Mouse (Mus musculus) forebrain, embryonic 11.5 days (tissue): ENCODE measurements around the gene Slc4a4. TPM values are rescaled to one million over a fixed set of nuclear protein-coding genes. Genes with fewer than 3 reads are reported as not detected.

Experiments
- ATAC-seq: fragments of 200-750 bp; cut with Nextera tagmentation; replicated peaks from 2 replicates; pipeline ENCODE4 v1.8.0; 2017; ENCODE audit warnings: moderate TSS enrichment; ENCODE audit not compliant: low FRiP score
- DNase-seq: peaks from one replicate; pipeline ENCODE4 v3.0.0-alpha.2; 2017; ENCODE audit warnings: low spot score
- H3K27ac ChIP-seq: fragments of 300-500 bp; sonication (generic); 2 replicates; pipeline ENCODE4 v1.5.1; 2014; ENCODE audit warnings: low read depth, low read length
- H3K27me3 ChIP-seq: fragments of 300-500 bp; sonication (generic); 2 replicates; pipeline ENCODE4 v1.6.1; 2014; ENCODE audit warnings: mild to moderate bottlenecking, low read length, mixed read lengths; ENCODE audit not compliant: control insufficient read depth, insufficient read depth
- H3K36me3 ChIP-seq: fragments of 300-500 bp; sonication (generic); 2 replicates; pipeline ENCODE4 v1.6.1; 2014; ENCODE audit warnings: mild to moderate bottlenecking, low read length, moderate library complexity, mixed read lengths; ENCODE audit not compliant: control insufficient read depth, insufficient read depth
- H3K4me1 ChIP-seq: fragments of 300-500 bp; sonication (generic); replicated peaks from 2 replicates; pipeline ENCODE4 v1.6.1; 2014; ENCODE audit warnings: low read length, mixed read lengths; ENCODE audit not compliant: control insufficient read depth, insufficient read depth
- H3K4me2 ChIP-seq: fragments of 300-500 bp; sonication (generic); 2 replicates; pipeline ENCODE4 v1.6.1; 2014; ENCODE audit warnings: low read depth, mild to moderate bottlenecking, low read length, moderate library complexity, mixed read lengths; ENCODE audit not compliant: severe bottlenecking
- H3K4me3 ChIP-seq: fragments of 300-500 bp; sonication (generic); 2 replicates; pipeline ENCODE4 v1.5.1; 2014; ENCODE audit warnings: low read depth, low read length
- H3K9ac ChIP-seq: fragments of 300-500 bp; sonication (generic); 2 replicates; pipeline ENCODE4 v1.6.1; 2014; ENCODE audit warnings: low read length
- H3K9me3 ChIP-seq: fragments of 300-500 bp; sonication (generic); 2 replicates; pipeline ENCODE4 v1.6.1; 2016; ENCODE audit warnings: low read length, mixed read lengths; ENCODE audit not compliant: control insufficient read depth
- WGBS: fragments of 180-500 bp; shearing (Covaris S2); extraction: QIAGEN DNeasy Blood & Tissue Kit; methylation state at CpG from one replicate; pipeline ENCODE4 v1.1.7; 2014; 5-methylcytosine and 5-hydroxymethylcytosine counted together
- polyA plus RNA-seq: library from polyadenylated mRNA; unstranded; fragments of >200 nt; fragmentation: Nextera tagmentation; extraction: Ambion mirVana; gene quantifications from 2 replicates; pipeline ENCODE4 v1.2.1, GENCODE M21; 2014

Gene Slc4a4
- polyA plus RNA-seq, 1 experiment from 2014 or later, result 3.1 TPM

- ATAC-seq, result no peak
- H3K9ac ChIP-seq, result no peak overlapping the region
- no peak for DNase-seq
- WGBS, result 85% methylated on average over 3 of the region's 3 CpGs
- no peaks in the 10 kb centered on the region; the same call in 1 of the 2 replicates for H3K27me3 ChIP-seq
- no peaks in the 10 kb centered on the region for H3K36me3 ChIP-seq
- 0 out of 2 replicates have a peak, but pooled peaks cover 3% of the 10 kb centered on the region for H3K4me1 ChIP-seq
- H3K4me2 ChIP-seq, result no peak overlapping the region
- H3K9me3 ChIP-seq, result no peaks in the 10 kb centered on the region
- H3K4me3 ChIP-seq, result no peak overlapping the region
- H3K27ac ChIP-seq, result no peak overlapping the region
Measured at GRCm38 (mm10) chr5:88885503-88885902, 1.1 kb upstream of the Slc4a4 start.

DNA sequence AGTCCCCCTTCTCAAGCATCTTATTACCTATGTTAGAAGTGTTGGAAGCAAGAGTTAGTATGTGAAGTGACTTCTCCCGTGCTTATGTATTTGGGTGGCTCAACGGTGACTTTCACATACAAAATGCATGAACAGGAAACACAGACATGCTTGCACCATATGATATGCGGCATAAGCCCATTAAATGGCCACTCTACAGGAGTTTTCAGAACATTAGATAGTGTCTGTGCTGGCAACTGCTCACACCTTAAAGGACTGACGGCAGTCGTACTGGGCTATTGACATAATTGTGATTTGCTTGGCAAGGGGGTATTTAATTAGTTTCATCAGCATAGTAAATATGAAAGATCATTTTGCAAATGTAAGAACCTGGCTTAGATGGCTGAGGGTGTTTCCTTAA is 674 bp upstream of the Slc4a4 start:
- H3K36me3 ChIP-seq, result no peaks in the 10 kb centered on the region
- H3K9ac ChIP-seq, result no peak overlapping the region
- DNase-seq (no peak), ATAC-seq (no peak)
- peak overlapping the region; percentile 80 for H3K4me2 ChIP-seq
- H3K27me3 ChIP-seq, result no peaks in the 10 kb centered on the region; the same call in 1 of the 2 replicates
- H3K27ac ChIP-seq, result no peak overlapping the region
- no peaks in the 10 kb centered on the region for H3K9me3 ChIP-seq
- peak overlapping the region; percentile 82; the same call in 1 of the 2 replicates for H3K4me3 ChIP-seq
- WGBS, result 57% methylated on average over 5 of the region's 5 CpGs
- H3K4me1 ChIP-seq, result 0 out of 2 replicates have a peak, but pooled peaks cover 3% of the 10 kb centered on the region

DNA sequence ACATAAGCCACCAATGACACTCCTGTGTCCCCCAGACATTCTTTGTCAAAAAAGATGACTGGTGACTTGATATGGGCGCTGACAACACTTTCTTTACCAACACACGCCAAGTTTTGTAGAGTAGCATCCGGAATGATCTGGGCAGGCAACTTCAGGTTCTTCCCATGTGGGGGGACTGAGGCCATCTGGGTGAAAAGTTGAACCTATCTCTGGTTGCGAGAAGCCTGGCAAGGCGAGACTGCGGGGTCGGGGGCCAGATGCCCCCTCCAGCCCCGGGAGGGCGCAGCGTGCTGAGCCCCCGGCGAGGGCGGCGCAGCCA is 310 bp upstream of the Slc4a4 start:
- Histone ChIP-seq H3K27ac (no peak overlapping the region), H3K9me3 (no peaks in the 10 kb centered on the region), H3K4me2 (peak overlapping the region; percentile 80), H3K36me3 (no peaks in the 10 kb centered on the region), H3K4me1 (0 out of 2 replicates have a peak, but pooled peaks cover 3% of the 10 kb centered on the region), H3K4me3 (peak overlapping the region; percentile 82), H3K27me3 (no peaks in the 10 kb centered on the region; the same call in 1 of the 2 replicates), H3K9ac (peak overlapping the region; percentile 77)
- WGBS, result under 1% methylated on average over 14 of the region's 14 CpGs
- DNase-seq (no peak), ATAC-seq (no peak)

DNA sequence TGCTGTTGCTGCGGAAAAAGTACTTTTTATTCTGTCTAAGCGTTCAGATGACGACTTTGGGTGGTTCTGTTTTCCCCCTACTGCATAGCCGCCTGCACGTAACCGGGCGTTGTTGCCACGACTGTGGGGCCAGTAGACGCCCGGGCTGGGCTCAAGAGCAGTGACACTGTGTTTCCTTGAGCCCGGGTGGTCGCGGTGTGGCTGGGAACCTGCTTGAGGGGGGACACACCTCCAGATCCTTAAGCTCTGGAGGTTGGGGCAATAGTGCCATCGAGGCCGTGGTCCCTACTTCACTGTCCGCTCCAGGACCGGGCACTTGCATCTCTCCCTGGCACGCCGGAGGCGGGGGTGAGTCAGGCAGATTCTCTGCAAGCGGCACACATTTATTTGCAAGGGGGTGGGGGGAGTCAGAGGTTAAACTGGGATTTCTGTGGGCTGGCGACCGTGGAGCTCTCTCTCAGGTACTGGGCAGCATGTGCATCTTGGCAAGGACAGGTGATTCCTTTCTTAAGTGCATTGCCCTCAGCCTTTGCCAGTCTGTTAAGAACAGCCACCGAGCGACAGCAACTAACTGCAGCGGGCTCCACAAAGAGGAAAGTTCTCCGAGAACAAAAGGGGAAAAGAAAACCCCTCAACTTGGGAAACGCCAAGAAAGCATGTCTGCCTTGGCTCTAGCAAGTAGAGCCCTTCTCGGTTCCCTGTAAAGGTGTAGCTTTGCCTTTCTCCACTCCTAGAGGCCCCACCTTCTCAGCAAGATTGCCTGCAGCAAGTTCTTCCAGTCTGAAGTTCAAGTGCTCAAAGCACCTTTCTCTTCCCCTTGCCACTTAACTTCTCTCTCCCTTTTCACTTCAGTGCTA is 1.2 kb downstream of the Slc4a4 start:
- peak overlapping the region; percentile 77 for H3K9ac ChIP-seq
- peak overlapping the region; percentile 82 for H3K4me3 ChIP-seq
- peak overlapping the region; percentile 80 for H3K4me2 ChIP-seq
- ATAC-seq, result peak; percentile 42
- no peaks in the 10 kb centered on the region for H3K36me3 ChIP-seq
- no peaks in the 10 kb centered on the region for H3K9me3 ChIP-seq
- no peak overlapping the region for H3K27ac ChIP-seq
- no peaks in the 10 kb centered on the region; the same call in 1 of the 2 replicates for H3K27me3 ChIP-seq
- peak; percentile 73 for DNase-seq
- H3K4me1 ChIP-seq, result 0 out of 2 replicates have a peak, but pooled peaks cover 3% of the 10 kb centered on the region
- 3% methylated on average over 29 of the region's 29 CpGs for WGBS

GRCm38 (mm10) chr5:88888413-88888700 is 1.7 kb downstream of the Slc4a4 start:
- ATAC-seq (no peak), DNase-seq (no peak)
- WGBS, result 36% methylated on average over 8 of the region's 8 CpGs
- Histone ChIP-seq H3K4me2 (peak overlapping the region; percentile 80), H3K4me1 (0 out of 2 replicates have a peak, but pooled peaks cover 3% of the 10 kb centered on the region), H3K36me3 (no peaks in the 10 kb centered on the region), H3K9ac (no peak overlapping the region), H3K27ac (no peak overlapping the region), H3K27me3 (no peaks in the 10 kb centered on the region; the same call in 1 of the 2 replicates), H3K9me3 (no peaks in the 10 kb centered on the region), H3K4me3 (no peak overlapping the region; the same call in 1 of the 2 replicates)

DNA sequence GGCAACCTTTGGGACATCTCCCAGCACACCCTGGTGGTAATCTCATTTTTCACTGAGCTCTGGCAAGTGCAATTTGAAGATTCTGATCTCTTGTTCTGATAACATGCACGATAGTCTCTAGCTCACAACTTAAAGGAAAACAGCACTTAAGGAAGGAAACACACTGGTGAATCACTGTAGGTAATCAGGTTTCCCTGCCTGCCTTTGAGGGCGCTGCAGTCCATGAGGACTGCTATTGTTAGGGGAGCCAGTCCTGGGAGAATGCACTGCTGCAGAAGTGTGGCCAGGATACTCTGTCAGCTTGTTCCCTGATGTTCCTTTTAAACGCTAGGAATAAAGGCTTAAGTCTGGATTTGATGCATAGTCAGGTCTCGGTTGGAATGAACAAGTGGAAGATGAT is 2.7 kb downstream of the Slc4a4 start:
- no peak overlapping the region for H3K4me2 ChIP-seq
- no peak overlapping the region for H3K27ac ChIP-seq
- H3K36me3 ChIP-seq, result no peaks in the 10 kb centered on the region
- 26% methylated on average over 4 of the region's 4 CpGs for WGBS
- H3K9ac ChIP-seq, result no peak overlapping the region
- 0 out of 2 replicates have a peak, but pooled peaks cover 3% of the 10 kb centered on the region for H3K4me1 ChIP-seq
- no peak for DNase-seq
- H3K27me3 ChIP-seq, result no peaks in the 10 kb centered on the region; the same call in 1 of the 2 replicates
- no peak for ATAC-seq
- H3K9me3 ChIP-seq, result no peaks in the 10 kb centered on the region
- no peak overlapping the region for H3K4me3 ChIP-seq

GRCm38 (mm10) chr5:88890146-88890545 is 3.5 kb downstream of the Slc4a4 start:
- no peak overlapping the region for H3K4me3 ChIP-seq
- no peaks in the 10 kb centered on the region for H3K36me3 ChIP-seq
- H3K27me3 ChIP-seq, result no peaks in the 10 kb centered on the region; the same call in 1 of the 2 replicates
- H3K9me3 ChIP-seq, result no peaks in the 10 kb centered on the region
- H3K4me1 ChIP-seq, result 0 out of 2 replicates have a peak, but pooled peaks cover 3% of the 10 kb centered on the region
- DNase-seq, result no peak
- no peak overlapping the region for H3K4me2 ChIP-seq
- H3K9ac ChIP-seq, result no peak overlapping the region
- WGBS, result 89% methylated on average over 4 of the region's 4 CpGs
- no peak overlapping the region for H3K27ac ChIP-seq
- no peak for ATAC-seq

DNA sequence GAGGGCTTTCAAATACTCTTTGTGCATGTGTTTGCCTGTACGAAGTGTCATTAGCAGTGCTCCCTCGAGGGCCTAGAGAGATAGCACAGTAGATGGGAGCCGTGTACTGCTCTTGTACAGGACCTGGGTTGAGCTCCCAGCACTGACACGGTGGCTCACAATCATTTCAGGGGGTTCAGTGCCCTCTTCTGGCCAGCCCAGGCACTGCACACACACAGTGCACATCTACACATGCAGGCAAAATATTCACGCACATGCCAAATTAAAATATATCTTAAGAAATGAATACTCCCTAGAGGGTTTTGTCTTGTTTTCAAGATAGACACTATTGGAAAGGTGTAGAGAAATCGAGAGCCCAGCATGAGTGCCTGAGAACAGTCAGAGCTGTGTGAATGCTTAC is 10.0 kb downstream of the Slc4a4 start:
- ATAC-seq, result no peak
- H3K4me2 ChIP-seq, result no peak overlapping the region
- H3K9me3 ChIP-seq, result no peaks in the 10 kb centered on the region; the same call in 1 of the 2 replicates
- DNase-seq, result no peak
- no peak overlapping the region for H3K27ac ChIP-seq
- no peak overlapping the region for H3K9ac ChIP-seq
- WGBS, result 89% methylated on average over 6 of the region's 6 CpGs
- H3K4me3 ChIP-seq, result no peak overlapping the region
- H3K4me1 ChIP-seq, result no peaks in the 10 kb centered on the region
- no peaks in the 10 kb centered on the region for H3K36me3 ChIP-seq
- no peaks in the 10 kb centered on the region for H3K27me3 ChIP-seq

DNA sequence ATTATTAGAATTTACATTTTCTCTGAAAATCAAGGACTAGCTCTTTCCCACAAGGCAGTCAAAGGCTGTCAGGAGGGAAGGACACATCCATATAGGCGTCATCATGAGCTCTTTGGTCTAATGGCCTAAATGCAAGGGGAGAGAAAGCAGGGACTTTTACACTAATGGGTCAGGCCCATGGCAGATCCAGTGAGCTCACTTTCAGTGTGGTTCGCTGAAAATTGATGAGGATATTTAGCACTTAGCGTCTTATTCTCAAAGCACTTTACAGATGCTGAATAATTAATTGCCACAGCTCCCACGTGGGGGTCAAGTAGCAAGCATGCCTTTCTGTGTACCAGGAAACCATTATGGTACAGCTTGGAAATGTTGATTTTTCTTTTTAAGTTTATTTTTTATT is 16.5 kb downstream of the Slc4a4 start:
- no peaks in the 10 kb centered on the region for H3K36me3 ChIP-seq
- WGBS, result 63% methylated on average over 4 of the region's 4 CpGs
- H3K9me3 ChIP-seq, result no peaks in the 10 kb centered on the region
- H3K27me3 ChIP-seq, result no peaks in the 10 kb centered on the region
- no peak for DNase-seq
- H3K4me1 ChIP-seq, result no peaks in the 10 kb centered on the region
- H3K27ac ChIP-seq, result no peak overlapping the region
- no peak for ATAC-seq
- H3K4me3 ChIP-seq, result no peak overlapping the region
- no peak overlapping the region for H3K9ac ChIP-seq
- H3K4me2 ChIP-seq, result no peak overlapping the region
